Mouse (Mus musculus): Measurements from ENCODE around the gene Cap2. TPM values are rescaled to one million over a fixed set of nuclear protein-coding genes. Genes with fewer than 3 reads are reported as not detected.

Cap2 gene
- polyA plus RNA-seq, 1 experiment from 2014 or later, result 4.3 TPM

GRCm38 (mm10) chr13:46642318-46642717 lies 140.7 kb downstream of the Cap2 start:
- Histone ChIP-seq H3K27ac (ENCODE audit: low read depth) (no peak overlapping the region), H3K9ac (no peak overlapping the region), H3K4me2 (no peak overlapping the region), H3K27me3 (ENCODE audit: insufficient read depth, low read length) (no peaks in the 10 kb centered on the region), H3K9me3 (ENCODE audit: low read depth, low read length) (peaks cover 3% of the 10 kb centered on the region; the same call in 1 of the 2 replicates), H3K36me3 (ENCODE audit: insufficient read depth) (no peaks in the 10 kb centered on the region), H3K4me3 (ENCODE audit: low read depth, low read length) (no peak overlapping the region), H3K4me1 (ENCODE audit: insufficient read depth) (no peaks in the 10 kb centered on the region)
- peak; percentile 55 for TF ChIP-seq CTCF (IDR thresholded peaks at IDR 0.05; ENCODE audit: low read depth)
- no peak for ATAC-seq (ENCODE audit: insufficient read depth)
- 86% methylated on average over 4 of the region's 4 CpGs for WGBS
- no peak for DNase-seq

DNA sequence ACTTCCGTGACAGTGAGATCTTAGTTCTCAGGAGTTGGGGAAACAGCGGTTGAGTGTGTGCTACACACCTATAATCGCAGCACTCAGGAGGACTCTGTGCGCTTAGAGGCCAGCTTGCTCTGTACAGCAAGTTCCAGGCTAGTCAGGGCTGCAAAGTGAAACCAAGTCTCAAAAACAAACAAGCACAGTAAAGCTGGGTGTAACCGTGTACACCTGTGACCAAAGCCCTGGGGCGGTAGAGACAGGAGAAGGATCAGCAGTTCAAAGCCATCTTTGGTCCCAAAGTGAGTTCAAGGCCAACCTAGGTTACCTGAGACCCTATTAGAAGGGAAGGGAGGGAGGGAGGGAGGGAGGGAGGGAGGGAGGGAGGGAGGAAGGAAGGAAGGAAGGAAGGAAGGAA lies 142.5 kb downstream of the Cap2 start:
- Histone ChIP-seq H3K9me3 (ENCODE audit: low read depth, low read length) (peaks cover 3% of the 10 kb centered on the region; the same call in 1 of the 2 replicates), H3K36me3 (ENCODE audit: insufficient read depth) (no peaks in the 10 kb centered on the region), H3K9ac (no peak overlapping the region), H3K4me1 (ENCODE audit: insufficient read depth) (no peaks in the 10 kb centered on the region), H3K4me2 (no peak overlapping the region), H3K27ac (ENCODE audit: low read depth) (no peak overlapping the region), H3K27me3 (ENCODE audit: insufficient read depth, low read length) (no peaks in the 10 kb centered on the region), H3K4me3 (ENCODE audit: low read depth, low read length) (no peak overlapping the region)
- ATAC-seq (ENCODE audit: insufficient read depth) (no peak), DNase-seq (no peak)
- 85% methylated on average over 6 of the region's 6 CpGs for WGBS
- TF ChIP-seq CTCF (IDR thresholded peaks at IDR 0.05; ENCODE audit: low read depth), result no peak

GRCm38 (mm10) chr13:46645476-46645875 lies 143.8 kb downstream of the Cap2 start:
- Histone ChIP-seq H3K9ac (no peak overlapping the region), H3K9me3 (ENCODE audit: low read depth, low read length) (peaks cover 3% of the 10 kb centered on the region; the same call in 1 of the 2 replicates), H3K27me3 (ENCODE audit: insufficient read depth, low read length) (no peaks in the 10 kb centered on the region), H3K27ac (ENCODE audit: low read depth) (no peak overlapping the region), H3K36me3 (ENCODE audit: insufficient read depth) (no peaks in the 10 kb centered on the region), H3K4me2 (no peak overlapping the region), H3K4me1 (ENCODE audit: insufficient read depth) (no peaks in the 10 kb centered on the region), H3K4me3 (ENCODE audit: low read depth, low read length) (no peak overlapping the region)
- ATAC-seq (ENCODE audit: insufficient read depth) (no peak), DNase-seq (no peak)
- no peak for TF ChIP-seq CTCF (IDR thresholded peaks at IDR 0.05; ENCODE audit: low read depth)
- WGBS, result 73% methylated on average over 6 of the region's 6 CpGs

- 81% methylated on average over 7 of the region's 7 CpGs for WGBS
- Histone ChIP-seq H3K27me3 (ENCODE audit: insufficient read depth, low read length) (no peaks in the 10 kb centered on the region), H3K4me1 (ENCODE audit: insufficient read depth) (no peaks in the 10 kb centered on the region), H3K9me3 (ENCODE audit: low read depth, low read length) (no peaks in the 10 kb centered on the region), H3K27ac (ENCODE audit: low read depth) (no peak overlapping the region), H3K4me3 (ENCODE audit: low read depth, low read length) (no peak overlapping the region), H3K36me3 (ENCODE audit: insufficient read depth) (no peaks in the 10 kb centered on the region), H3K9ac (no peak overlapping the region), H3K4me2 (no peak overlapping the region)
- ATAC-seq (ENCODE audit: insufficient read depth) (no peak), DNase-seq (no peak)
- TF ChIP-seq CTCF (IDR thresholded peaks at IDR 0.05; ENCODE audit: low read depth), result no peak
These were observed 150.2 kb downstream of the Cap2 start for GRCm38 (mm10) chr13:46651853-46652252.

GRCm38 (mm10) chr13:46652671-46653070 lies 151.0 kb downstream of the Cap2 start:
- no peak for TF ChIP-seq CTCF (IDR thresholded peaks at IDR 0.05; ENCODE audit: low read depth)
- Histone ChIP-seq H3K4me3 (ENCODE audit: low read depth, low read length) (no peak overlapping the region), H3K27ac (ENCODE audit: low read depth) (no peak overlapping the region), H3K4me2 (no peak overlapping the region), H3K9ac (no peak overlapping the region), H3K4me1 (ENCODE audit: insufficient read depth) (no peaks in the 10 kb centered on the region), H3K9me3 (ENCODE audit: low read depth, low read length) (no peaks in the 10 kb centered on the region), H3K36me3 (ENCODE audit: insufficient read depth) (no peaks in the 10 kb centered on the region), H3K27me3 (ENCODE audit: insufficient read depth, low read length) (no peaks in the 10 kb centered on the region)
- DNase-seq (no peak), ATAC-seq (ENCODE audit: insufficient read depth) (no peak)
- 77% methylated on average over 7 of the region's 7 CpGs for WGBS

DNA sequence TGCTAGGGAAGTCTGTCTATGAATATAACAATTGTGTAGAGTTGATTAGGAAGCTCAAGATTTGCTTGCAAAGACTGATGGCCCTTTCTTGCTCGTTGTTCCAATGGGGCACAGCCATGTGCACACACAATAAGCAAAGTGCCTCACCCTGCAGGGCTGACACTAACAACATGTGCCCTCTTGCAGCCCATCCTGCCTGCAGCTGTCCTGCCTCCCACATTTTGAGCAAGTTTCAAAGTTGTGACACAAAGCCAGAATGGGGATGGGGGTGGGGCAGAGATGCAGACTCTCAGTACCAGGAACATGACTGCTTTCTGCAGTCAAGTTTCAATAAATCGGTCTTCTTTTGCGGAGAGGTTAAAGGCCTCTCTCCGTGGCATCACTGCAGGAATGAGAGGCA lies 152.0 kb downstream of the Cap2 start:
- H3K9me3 ChIP-seq (ENCODE audit: low read depth, low read length), result no peaks in the 10 kb centered on the region

GRCm38 (mm10) chr13:46654566-46654965 lies 152.9 kb downstream of the Cap2 start:
- TF ChIP-seq CTCF (IDR thresholded peaks at IDR 0.05; ENCODE audit: low read depth), result no peak
- H3K4me2 ChIP-seq, result no peak overlapping the region
- DNase-seq (no peak), ATAC-seq (ENCODE audit: insufficient read depth) (no peak)
- H3K9me3 ChIP-seq (ENCODE audit: low read depth, low read length), result no peaks in the 10 kb centered on the region
- no peaks in the 10 kb centered on the region for H3K36me3 ChIP-seq (ENCODE audit: insufficient read depth)
- no peak overlapping the region for H3K4me3 ChIP-seq (ENCODE audit: low read depth, low read length)
- WGBS, result 83% methylated on average over 5 of the region's 5 CpGs
- no peak overlapping the region for H3K27ac ChIP-seq (ENCODE audit: low read depth)
- H3K4me1 ChIP-seq (ENCODE audit: insufficient read depth), result no peaks in the 10 kb centered on the region
- no peaks in the 10 kb centered on the region for H3K27me3 ChIP-seq (ENCODE audit: insufficient read depth, low read length)
- H3K9ac ChIP-seq, result no peak overlapping the region

More for the DNA sequence above, 152.0 kb downstream of the Cap2 start:
- Histone ChIP-seq H3K27ac (ENCODE audit: low read depth) (no peak overlapping the region), H3K4me1 (ENCODE audit: insufficient read depth) (no peaks in the 10 kb centered on the region), H3K4me3 (ENCODE audit: low read depth, low read length) (no peak overlapping the region), H3K9ac (no peak overlapping the region), H3K4me2 (no peak overlapping the region), H3K27me3 (ENCODE audit: insufficient read depth, low read length) (no peaks in the 10 kb centered on the region), H3K36me3 (ENCODE audit: insufficient read depth) (no peaks in the 10 kb centered on the region)
- WGBS, result 68% methylated on average over 4 of the region's 4 CpGs
- no peak for TF ChIP-seq CTCF (IDR thresholded peaks at IDR 0.05; ENCODE audit: low read depth)
- DNase-seq (no peak), ATAC-seq (ENCODE audit: insufficient read depth) (no peak)

GRCm38 (mm10) chr13:46659211-46659610 lies 157.6 kb downstream of the Cap2 start:
- WGBS, result 86% methylated on average over 5 of the region's 5 CpGs
- ATAC-seq (ENCODE audit: insufficient read depth), result no peak
- TF ChIP-seq CTCF (IDR thresholded peaks at IDR 0.05; ENCODE audit: low read depth), result no peak; the same call in 1 of the 2 replicates

More at GRCm38 (mm10) chr13:46659211-46659610, 157.6 kb downstream of the Cap2 start:
- Histone ChIP-seq H3K4me3 (ENCODE audit: low read depth, low read length) (no peak overlapping the region), H3K36me3 (ENCODE audit: insufficient read depth) (no peaks in the 10 kb centered on the region), H3K9me3 (ENCODE audit: low read depth, low read length) (no peaks in the 10 kb centered on the region), H3K4me1 (ENCODE audit: insufficient read depth) (no peaks in the 10 kb centered on the region), H3K27ac (ENCODE audit: low read depth) (no peak overlapping the region), H3K9ac (no peak overlapping the region), H3K4me2 (no peak overlapping the region), H3K27me3 (ENCODE audit: insufficient read depth, low read length) (no peaks in the 10 kb centered on the region)
- DNase-seq, result no peak

All from lung, embryonic 14.5 days (tissue).